Mouse (Mus musculus) E14TG2a.4 (cell line): ENCODE measurements around the gene Fam187a.

ENCODE experiments used
- CTCF ChIP-seq: conservative IDR thresholded peaks from 2 replicates; pipeline ENCODE4 v1.5.1; 2014; ENCODE audit warnings: low read length
- NANOG ChIP-seq: IDR thresholded peaks from 2 replicates; pipeline ENCODE4 v1.6.1; 2014; ENCODE audit warnings: borderline replicate concordance, low read length, mixed read lengths
- POU5F1 ChIP-seq: IDR thresholded peaks from 2 replicates; pipeline ENCODE4 v1.6.1; 2014; ENCODE audit warnings: low read length, borderline replicate concordance

DNA sequence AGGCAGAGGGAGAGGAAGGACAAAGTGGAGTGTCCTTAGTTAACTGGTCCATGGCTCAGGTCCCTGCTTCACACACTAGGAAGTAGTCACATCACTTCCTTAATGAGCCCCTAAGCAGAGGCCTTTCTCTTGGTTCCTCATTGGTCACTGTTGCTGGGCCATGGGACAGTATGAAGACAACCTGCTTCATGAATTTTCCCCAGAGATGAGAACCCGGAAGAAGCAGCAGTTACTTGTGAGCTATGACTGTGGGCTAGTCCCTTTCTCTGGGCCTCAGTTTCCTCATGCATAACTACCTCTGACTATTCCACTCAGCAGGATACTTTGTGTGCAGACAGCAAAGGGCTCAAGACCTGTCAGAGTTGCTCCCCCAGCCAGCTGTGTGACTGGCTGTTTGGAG lies 47.6 kb upstream of the Fam187a start:
- TF ChIP-seq CTCF (no peak), NANOG (no peak), POU5F1 (no peak)
